Mouse (Mus musculus) ES-Bruce4 (cell line): ENCODE results near the gene Ajap1.

Source experiments
- EP300 ChIP-seq: IDR thresholded peaks from 2 replicates; pipeline ENCODE4 v1.6.1; 2011; ENCODE audit warnings: low read depth, low read length; ENCODE audit not compliant: insufficient read depth
- POLR2A ChIP-seq: IDR thresholded peaks from one replicate; pipeline ENCODE4 v1.8.1; 2011; ENCODE audit warnings: low read length; ENCODE audit not compliant: insufficient read depth

DNA sequence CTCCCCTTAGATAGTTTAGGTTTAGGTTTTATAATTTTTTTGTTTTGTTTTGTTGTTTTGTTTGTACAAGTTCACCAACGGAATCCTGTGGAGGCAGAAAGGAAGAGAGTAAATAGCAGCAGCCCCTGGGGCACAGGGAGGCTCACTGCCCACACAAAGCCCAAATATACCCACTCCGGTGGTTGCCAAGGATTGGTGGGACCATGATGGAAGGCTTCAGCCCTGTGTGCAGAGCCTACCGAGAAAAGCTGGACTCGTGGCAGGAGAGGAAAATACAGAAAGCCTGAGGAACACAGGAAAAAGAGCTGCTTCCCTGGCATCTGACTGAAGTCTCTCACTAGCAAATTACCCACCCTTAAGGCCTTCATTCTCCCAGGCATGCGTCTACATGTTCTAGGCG, 108.4 kb downstream of the Ajap1 start:
- TF ChIP-seq EP300 (no peak), POLR2A (no peak)
